Mouse (Mus musculus) embryonic facial prominence, embryonic 10.5 days (tissue): Measurements from ENCODE around the gene Ap3b2. TPM values are rescaled to one million over a fixed set of nuclear protein-coding genes. Genes with fewer than 3 reads are reported as not detected.
"Not testable (repeated sequence)": the region's sequence is repeated elsewhere in the genome, so short reads cannot be mapped to it uniquely, and the experiment has no call there.

Experiments used
- DNase-seq: peaks from one replicate; pipeline ENCODE4 v3.0.0-alpha.2; 2017; ENCODE audit warnings: low spot score
- H3K27ac ChIP-seq: fragments of 300-500 bp; sonication (generic); replicated peaks from 2 replicates; pipeline ENCODE4 v1.5.1; 2016; ENCODE audit warnings: mild to moderate bottlenecking
- H3K27me3 ChIP-seq: fragments of 300-500 bp; sonication (generic); replicated peaks from 2 replicates; pipeline ENCODE4 v1.6.1; 2016; ENCODE audit warnings: low read depth, mild to moderate bottlenecking; ENCODE audit not compliant: poor library complexity, severe bottlenecking
- H3K36me3 ChIP-seq: fragments of 300-500 bp; sonication (generic); replicated peaks from 2 replicates; pipeline ENCODE4 v1.6.1; 2016; ENCODE audit warnings: mild to moderate bottlenecking, moderate library complexity
- H3K4me1 ChIP-seq: fragments of 300-500 bp; sonication (generic); 2 replicates; pipeline ENCODE4 v1.6.1; 2016
- H3K4me3 ChIP-seq: fragments of 300-500 bp; sonication (generic); 2 replicates; pipeline ENCODE4 v1.5.1; 2016; ENCODE audit warnings: mild to moderate bottlenecking, moderate library complexity
- H3K9me3 ChIP-seq: fragments of 300-500 bp; sonication (generic); 2 replicates; pipeline ENCODE4 v1.6.1; 2016; ENCODE audit warnings: mild to moderate bottlenecking
- WGBS: fragments of 180-500 bp; shearing (Covaris S2); methylation state at CpG from one replicate; pipeline ENCODE4 v1.1.7; 2016; 5-methylcytosine and 5-hydroxymethylcytosine counted together
- polyA plus RNA-seq: library from polyadenylated mRNA; unstranded; fragments of >200 nt; fragmentation: Nextera tagmentation; extraction: Ambion mirVana; gene quantifications from 2 replicates; pipeline ENCODE4 v1.2.1, GENCODE M21; 2016

The Ap3b2 gene
- polyA plus RNA-seq, 1 experiment from 2014 or later: 10.8 TPM

DNA sequence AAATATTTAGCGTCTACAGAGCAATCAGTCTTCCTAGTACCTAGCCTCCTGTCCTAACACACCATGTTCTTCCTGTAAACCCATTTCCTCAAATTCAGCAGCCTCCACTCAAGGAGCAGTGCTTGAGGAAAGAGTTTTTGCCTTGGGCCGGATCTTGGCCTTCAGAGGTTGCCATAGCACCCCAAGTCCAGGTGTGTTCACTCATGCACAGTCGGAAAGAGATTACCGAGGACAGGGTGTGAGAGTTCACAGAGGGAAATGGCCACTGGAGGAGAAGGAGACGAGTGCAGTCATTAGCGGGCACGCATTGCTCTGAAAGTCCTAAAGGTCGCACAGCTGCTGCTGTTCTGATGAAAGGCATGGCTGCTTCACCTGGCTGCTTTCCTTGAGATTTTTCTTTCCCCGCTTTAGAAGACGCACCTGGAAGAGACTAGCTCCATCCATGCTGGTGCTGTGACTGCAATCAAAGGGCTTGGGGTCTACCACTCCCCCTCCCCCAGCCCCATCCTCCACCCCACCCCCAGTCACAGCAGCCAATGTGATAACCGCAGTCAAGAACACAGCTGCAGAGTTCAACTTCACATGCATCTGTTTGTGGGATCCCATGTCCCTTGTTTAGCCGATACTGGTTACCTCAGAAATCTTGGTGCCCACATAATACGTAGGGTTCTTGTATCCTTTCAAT is 21.3 kb upstream of the Ap3b2 start:
- Histone ChIP-seq H3K4me1 (peaks cover 5% of the 10 kb centered on the region), H3K27ac (no peak overlapping the region), H3K9me3 (no peaks in the 10 kb centered on the region), H3K4me3 (no peak overlapping the region), H3K36me3 (no peaks in the 10 kb centered on the region), H3K27me3 (no peaks in the 10 kb centered on the region; the same call in 1 of the 2 replicates)
- DNase-seq: no peak
- WGBS: 63% methylated on average over 13 of the region's 13 CpGs

DNA sequence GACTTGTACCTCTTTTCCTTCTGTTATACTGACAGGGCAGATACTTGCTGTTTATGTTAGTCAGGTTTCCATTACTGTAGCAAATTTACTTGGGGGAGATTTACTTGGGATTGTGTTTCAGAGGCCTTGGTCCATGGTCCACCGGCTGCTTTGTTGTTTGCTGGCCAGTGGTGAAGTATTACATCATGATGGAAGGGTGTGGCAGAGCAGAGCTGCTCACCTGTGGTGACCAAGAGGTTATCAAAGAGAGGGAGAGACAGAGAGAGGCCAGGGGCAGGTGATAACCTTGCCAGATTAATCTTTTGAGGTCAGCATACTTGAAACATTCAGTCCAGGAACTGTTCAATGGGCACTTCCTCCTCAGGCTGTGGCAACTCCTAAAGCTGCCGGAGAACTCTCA is 7.3 kb upstream of the Ap3b2 start:
- Histone ChIP-seq H3K9me3 (no peaks in the 10 kb centered on the region), H3K27ac (no peak overlapping the region), H3K4me3 (no peak overlapping the region), H3K4me1 (peaks cover 15% of the 10 kb centered on the region), H3K27me3 (peaks cover 22% of the 10 kb centered on the region), H3K36me3 (no peaks in the 10 kb centered on the region)
- 80% methylated on average over 2 of the region's 2 CpGs for WGBS
- DNase-seq: no peak

DNA sequence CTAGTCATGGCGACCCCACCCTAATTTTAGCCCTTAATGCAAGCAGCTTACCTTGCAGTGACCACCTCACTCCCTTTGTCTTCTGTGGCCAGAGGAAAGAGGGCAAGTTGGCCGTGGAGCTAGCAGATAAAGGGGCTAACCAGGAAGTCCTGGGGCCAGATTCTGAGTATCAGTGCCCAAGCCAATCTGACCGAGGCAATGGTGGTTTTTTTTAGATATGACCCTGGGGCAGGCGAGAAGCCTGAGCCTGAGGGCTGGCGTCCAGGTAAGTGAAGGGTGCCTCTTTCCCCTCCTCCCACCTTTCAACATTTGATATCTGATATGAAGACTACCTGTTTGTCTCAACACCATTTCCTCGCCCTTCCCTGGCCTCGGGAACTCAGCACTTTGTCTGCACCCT is 4.5 kb upstream of the Ap3b2 start, which contains the start of gene BC048679:
Gene BC048679 (minus strand): TSS at position 101 of the 400 bp plus-strand sequence.
- WGBS: 64% methylated on average over 7 of the region's 7 CpGs
- Histone ChIP-seq H3K9me3 (no peaks in the 10 kb centered on the region), H3K27me3 (peaks cover 51% of the 10 kb centered on the region), H3K27ac (no peak within 1 kb of the TSS), H3K4me1 (peaks cover 23% of the 10 kb centered on the region), H3K4me3 (no peak within 1 kb of the TSS), H3K36me3 (no peaks in the 10 kb centered on the region)
- no peak for DNase-seq

DNA sequence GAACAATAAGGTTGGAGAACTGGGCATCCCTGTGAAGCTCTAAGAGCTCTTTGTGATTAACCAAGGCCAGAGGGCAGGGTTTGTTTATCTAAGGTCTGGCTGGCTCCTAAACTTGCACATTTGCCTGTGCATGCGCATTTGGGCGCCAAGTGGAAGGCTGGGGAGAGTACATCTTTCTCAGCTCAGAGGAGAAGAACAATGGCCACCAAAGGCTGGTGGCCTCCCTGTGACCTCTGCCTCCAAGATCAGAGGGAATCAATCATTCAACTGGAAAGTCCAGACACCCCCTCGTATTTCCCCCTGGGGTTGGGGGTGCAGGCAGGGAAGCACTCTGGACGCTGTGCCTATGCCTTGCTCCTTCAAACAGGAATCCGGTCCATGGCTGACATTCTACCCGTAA is 3.4 kb upstream of the Ap3b2 start:
- peaks cover 61% of the 10 kb centered on the region for H3K27me3 ChIP-seq
- H3K4me3 ChIP-seq: no peak overlapping the region
- H3K27ac ChIP-seq: no peak overlapping the region
- 27% methylated on average over 6 of the region's 6 CpGs for WGBS
- H3K36me3 ChIP-seq: no peaks in the 10 kb centered on the region
- peaks cover 29% of the 10 kb centered on the region for H3K4me1 ChIP-seq
- no peaks in the 10 kb centered on the region for H3K9me3 ChIP-seq
- no peak for DNase-seq

DNA sequence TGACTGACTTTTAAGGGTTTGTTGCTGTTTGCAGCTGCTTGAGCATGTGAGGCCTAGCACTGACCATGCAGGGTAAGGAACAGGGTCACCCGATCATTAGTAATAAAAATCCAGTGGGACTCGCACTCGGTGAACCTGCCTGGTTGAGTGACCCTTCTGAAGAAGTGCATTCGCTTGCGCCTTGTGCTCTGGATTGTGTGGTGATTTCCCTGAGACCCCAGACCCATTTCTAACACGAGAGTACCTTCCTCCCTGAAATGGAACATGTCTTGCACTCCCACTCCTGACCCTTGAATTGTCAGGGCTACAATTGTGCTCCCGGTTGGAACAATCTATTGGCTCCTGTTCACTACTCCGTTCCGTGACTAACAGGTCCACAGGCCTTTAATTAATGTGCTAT is 1.1 kb downstream of the Ap3b2 start:
- Histone ChIP-seq H3K36me3 (no peaks in the 10 kb centered on the region), H3K27me3 (peaks cover 70% of the 10 kb centered on the region), H3K4me3 (peak overlapping the region; percentile 68), H3K4me1 (peaks cover 39% of the 10 kb centered on the region), H3K27ac (no peak overlapping the region), H3K9me3 (no peaks in the 10 kb centered on the region)
- 42% methylated on average over 9 of the region's 9 CpGs for WGBS
- no peak for DNase-seq

GRCm38 (mm10) chr7:81489649-81490048 is 4.1 kb downstream of the Ap3b2 start:
- peak overlapping the region; percentile 13; the same call in 1 of the 2 replicates for H3K4me3 ChIP-seq
- WGBS: 3% methylated on average over 9 of the region's 9 CpGs

GRCm38 (mm10) chr7:81480800-81481199 is 12.9 kb downstream of the Ap3b2 start:
- 3% methylated on average over 8 of the region's 8 CpGs for WGBS
- no peak overlapping the region for H3K27ac ChIP-seq
- H3K36me3 ChIP-seq: no peaks in the 10 kb centered on the region
- no peak for DNase-seq
- no peak overlapping the region for H3K4me3 ChIP-seq
- peaks cover 34% of the 10 kb centered on the region for H3K4me1 ChIP-seq
- no peaks in the 10 kb centered on the region for H3K9me3 ChIP-seq
- H3K27me3 ChIP-seq: peaks cover 41% of the 10 kb centered on the region

More at GRCm38 (mm10) chr7:81489649-81490048, 4.1 kb downstream of the Ap3b2 start:
- Histone ChIP-seq H3K27me3 (peaks cover 45% of the 10 kb centered on the region), H3K36me3 (no peaks in the 10 kb centered on the region), H3K4me1 (peaks cover 29% of the 10 kb centered on the region), H3K9me3 (no peaks in the 10 kb centered on the region), H3K27ac (no peak overlapping the region)
- DNase-seq: peak; percentile 48

DNA sequence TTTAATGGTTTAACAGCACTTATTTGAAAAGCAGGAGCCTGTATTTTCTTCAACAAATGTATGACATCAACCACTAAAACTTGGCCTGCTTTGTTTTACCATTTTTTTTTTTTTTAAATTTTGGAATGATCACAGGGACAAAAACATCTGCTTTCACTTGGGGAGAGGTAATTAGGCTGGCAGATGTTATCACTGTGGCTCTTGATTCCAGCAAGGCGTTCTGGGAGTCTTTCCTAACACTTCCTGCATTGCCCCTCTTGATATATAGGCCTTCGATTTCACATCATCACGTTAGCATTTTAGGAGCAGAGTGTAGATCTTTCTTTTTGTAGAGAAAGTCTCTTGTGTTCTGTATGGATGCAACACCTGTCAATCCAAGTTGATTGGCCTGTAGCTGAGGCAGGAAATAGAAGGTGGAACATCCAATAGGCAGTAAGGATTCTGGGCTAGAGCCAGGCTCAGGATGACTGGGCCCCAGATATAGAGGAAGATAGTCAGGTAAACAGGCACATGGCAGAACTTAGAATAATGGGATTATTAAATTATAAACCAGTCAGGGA is 14.1 kb downstream of the Ap3b2 start:
- 40% methylated on average over 3 of the region's 3 CpGs for WGBS
- no peak for DNase-seq
- Histone ChIP-seq H3K9me3 (no peaks in the 10 kb centered on the region), H3K4me3 (no peak overlapping the region), H3K36me3 (no peaks in the 10 kb centered on the region), H3K4me1 (peaks cover 34% of the 10 kb centered on the region), H3K27me3 (peaks cover 53% of the 10 kb centered on the region), H3K27ac (no peak overlapping the region)

DNA sequence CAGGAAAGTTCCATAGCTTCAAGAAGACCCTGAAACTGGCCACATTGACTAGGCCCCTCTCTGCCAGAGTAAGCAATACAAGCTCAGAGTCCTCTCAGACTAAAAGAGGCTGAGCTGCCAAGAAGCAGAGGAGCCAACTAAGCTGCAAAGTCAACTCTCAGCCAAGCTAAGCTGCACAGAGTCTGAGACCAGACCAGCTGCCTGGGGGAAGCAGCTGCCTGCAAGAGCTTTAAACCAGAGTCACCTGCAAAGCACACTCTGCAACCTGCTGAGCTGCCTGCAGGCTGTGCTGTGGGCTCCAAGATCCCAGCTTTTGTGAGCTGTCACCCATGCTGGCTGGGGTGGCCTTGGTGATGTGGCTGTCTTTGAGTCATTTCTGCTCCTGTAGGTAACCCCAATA is 15.5 kb downstream of the Ap3b2 start:
- Histone ChIP-seq H3K27me3 (peaks cover 53% of the 10 kb centered on the region), H3K4me1 (peaks cover 34% of the 10 kb centered on the region)
- not testable (repeated sequence) for H3K36me3 ChIP-seq, H3K27ac ChIP-seq, H3K9me3 ChIP-seq, DNase-seq, H3K4me3 ChIP-seq

- Histone ChIP-seq H3K27ac (no peak overlapping the region), H3K4me1 (peaks cover 34% of the 10 kb centered on the region), H3K36me3 (no peaks in the 10 kb centered on the region), H3K9me3 (no peaks in the 10 kb centered on the region), H3K27me3 (peaks cover 51% of the 10 kb centered on the region), H3K4me3 (peak overlapping the region; percentile 39)
- 3% methylated on average over 24 of the region's 24 CpGs for WGBS
- DNase-seq: peak; percentile 59
Measured at GRCm38 (mm10) chr7:81476833-81477232, 16.9 kb downstream of the Ap3b2 start.

- 74% methylated on average over 3 of the region's 3 CpGs for WGBS
- H3K27me3 ChIP-seq: peaks cover 51% of the 10 kb centered on the region
Measured at GRCm38 (mm10) chr7:81475221-81475620, 18.5 kb downstream of the Ap3b2 start.

DNA sequence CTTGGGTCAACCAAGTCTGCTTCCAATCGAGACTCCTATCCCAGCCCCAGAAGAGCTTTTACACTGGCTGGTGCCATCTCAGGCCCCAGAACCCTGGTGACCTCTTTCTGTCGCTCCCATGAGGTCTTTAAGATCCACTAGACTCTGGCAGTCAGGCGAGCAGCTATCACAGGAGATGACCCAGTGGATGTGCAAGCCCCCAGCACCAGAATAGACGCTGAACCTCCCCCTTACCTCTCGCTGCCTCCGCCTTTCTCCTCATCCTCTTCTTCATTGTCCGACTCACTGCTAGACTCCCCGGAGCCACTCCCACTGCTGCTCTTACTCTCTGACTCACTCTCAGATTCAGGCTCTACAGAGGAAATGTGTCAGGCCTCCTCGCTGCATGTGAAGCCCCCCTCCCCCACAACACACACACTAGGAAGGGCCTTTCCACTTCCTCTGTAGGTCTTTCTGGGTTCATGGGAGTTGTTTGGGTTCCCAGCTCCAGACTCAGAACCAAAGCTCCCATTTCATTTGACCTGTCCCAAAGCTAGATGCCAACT is 28.7 kb downstream of the Ap3b2 start:
- Histone ChIP-seq H3K27me3 (peaks cover 21% of the 10 kb centered on the region), H3K4me1 (no peaks in the 10 kb centered on the region), H3K36me3 (no peaks in the 10 kb centered on the region), H3K9me3 (no peaks in the 10 kb centered on the region), H3K27ac (no peak overlapping the region), H3K4me3 (no peak overlapping the region)
- 80% methylated on average over 9 of the region's 9 CpGs for WGBS
- no peak for DNase-seq

More at GRCm38 (mm10) chr7:81475221-81475620, 18.5 kb downstream of the Ap3b2 start:
- no peak for DNase-seq
- H3K36me3 ChIP-seq: no peaks in the 10 kb centered on the region
- no peak overlapping the region for H3K27ac ChIP-seq
- H3K9me3 ChIP-seq: no peaks in the 10 kb centered on the region
- no peak overlapping the region for H3K4me3 ChIP-seq
- H3K4me1 ChIP-seq: peaks cover 25% of the 10 kb centered on the region

DNA sequence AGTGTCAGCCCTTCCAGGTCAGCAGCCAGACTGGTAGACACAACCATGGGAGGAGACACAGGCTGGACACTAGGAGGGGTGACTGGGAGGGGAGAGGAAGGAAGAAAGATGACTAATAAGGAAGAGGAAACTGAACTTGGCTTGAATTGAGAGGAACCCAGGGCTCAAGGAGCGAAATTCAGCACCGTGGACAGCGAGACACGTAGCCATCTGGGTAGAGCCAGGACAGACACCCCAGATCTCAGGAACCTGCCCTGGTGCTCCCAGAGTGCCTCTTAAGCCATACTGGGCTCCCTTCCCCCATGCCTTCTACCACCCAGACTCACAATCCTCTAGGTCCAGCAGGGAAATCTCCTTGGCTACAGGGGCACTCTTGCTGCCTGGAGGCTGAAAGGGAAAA is 29.6 kb downstream of the Ap3b2 start:
- Histone ChIP-seq H3K4me1 (no peaks in the 10 kb centered on the region), H3K36me3 (no peaks in the 10 kb centered on the region), H3K4me3 (no peak overlapping the region), H3K27me3 (peaks cover 29% of the 10 kb centered on the region), H3K9me3 (no peaks in the 10 kb centered on the region), H3K27ac (no peak overlapping the region)
- peak; percentile 74 for DNase-seq
- WGBS: 2% methylated on average over 4 of the region's 4 CpGs
